Mouse (Mus musculus): ENCODE results near the gene Gm5415.
"Not testable (repeated sequence)": the region's sequence is repeated elsewhere in the genome, so short reads cannot be mapped to it uniquely, and the experiment has no call there.

GRCm38 (mm10) chr1:32547194-32547593, at the start of gene Gm5415:
- not testable (repeated sequence) for TF ChIP-seq CTCF (IDR thresholded peaks at IDR 0.05; ENCODE audit: low read depth, low read length); POLR2A (IDR thresholded peaks at IDR 0.05; ENCODE audit: borderline replicate concordance, low read depth, low read length)
